Mouse (Mus musculus): ENCODE results near the gene Ano6. TPM values are rescaled to one million over a fixed set of nuclear protein-coding genes. Genes with fewer than 3 reads are reported as not detected.

The Ano6 gene
- polyA plus RNA-seq, 1 experiment from 2014 or later: 16.2 TPM

GRCm38 (mm10) chr15:95869611-95870010 is 79.0 kb downstream of the Ano6 start:
- WGBS: 98% methylated on average over 5 of the region's 5 CpGs
- H3K4me3 ChIP-seq (ENCODE audit: low read depth, low read length): no peak overlapping the region
- H3K27ac ChIP-seq (replicated peaks): no peak overlapping the region
- TF ChIP-seq EP300 (optimal IDR thresholded peaks at IDR 0.05) (no peak), CTCF (IDR thresholded peaks at IDR 0.05; ENCODE audit: low read depth) (no peak)
- DNase-seq (ENCODE audit: low spot score): no peak
- no peaks in the 10 kb centered on the region for H3K9me3 ChIP-seq (ENCODE audit: control insufficient read depth, low read length)
- no peak for ATAC-seq (ENCODE audit: low FRiP score, low TSS enrichment)
- no peak overlapping the region for H3K9ac ChIP-seq (ENCODE audit: low read length)
- H3K27me3 ChIP-seq (ENCODE audit: control insufficient read depth, insufficient read depth, low read length): no peaks in the 10 kb centered on the region
- no peaks in the 10 kb centered on the region for H3K36me3 ChIP-seq (ENCODE audit: control insufficient read depth, insufficient read depth, low read length)
- H3K4me1 ChIP-seq (replicated peaks; ENCODE audit: control insufficient read depth, insufficient read depth): no peaks in the 10 kb centered on the region
- H3K4me2 ChIP-seq (replicated peaks; ENCODE audit: low read depth): no peak overlapping the region

DNA sequence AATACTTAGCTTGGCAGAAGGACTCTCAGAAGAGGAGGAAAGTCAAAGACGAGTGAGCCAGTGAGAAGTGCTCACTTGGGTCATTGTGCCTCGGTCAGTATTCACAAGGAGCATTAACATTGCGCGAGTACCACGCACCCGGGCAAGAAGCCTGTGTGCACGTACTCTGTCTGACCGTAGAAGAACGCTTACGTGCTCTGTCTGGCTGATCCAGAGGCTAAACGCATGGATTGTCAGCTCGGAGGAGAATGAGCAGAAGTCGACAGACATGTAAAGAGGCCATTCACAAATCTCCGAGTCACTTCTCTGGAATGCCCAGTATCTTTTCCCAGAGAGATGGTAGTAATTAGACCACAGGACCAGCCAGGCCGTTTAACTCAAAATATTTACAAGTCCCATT is 81.0 kb downstream of the Ano6 start:
- no peak overlapping the region for H3K27ac ChIP-seq (replicated peaks)
- no peaks in the 10 kb centered on the region for H3K36me3 ChIP-seq (ENCODE audit: control insufficient read depth, insufficient read depth, low read length)
- 69% methylated on average over 15 of the region's 15 CpGs for WGBS
- DNase-seq (ENCODE audit: low spot score): peak; percentile 11
- H3K4me2 ChIP-seq (replicated peaks; ENCODE audit: low read depth): no peak overlapping the region
- ATAC-seq (ENCODE audit: low FRiP score, low TSS enrichment): no peak
- H3K4me1 ChIP-seq (replicated peaks; ENCODE audit: control insufficient read depth, insufficient read depth): no peaks in the 10 kb centered on the region
- no peak overlapping the region for H3K4me3 ChIP-seq (ENCODE audit: low read depth, low read length)
- no peak overlapping the region for H3K9ac ChIP-seq (ENCODE audit: low read length)
- no peak for TF ChIP-seq CTCF (IDR thresholded peaks at IDR 0.05; ENCODE audit: low read depth)
- no peak for TF ChIP-seq EP300 (optimal IDR thresholded peaks at IDR 0.05)
- H3K9me3 ChIP-seq (ENCODE audit: control insufficient read depth, low read length): no peaks in the 10 kb centered on the region
- no peaks in the 10 kb centered on the region for H3K27me3 ChIP-seq (ENCODE audit: control insufficient read depth, insufficient read depth, low read length)

DNA sequence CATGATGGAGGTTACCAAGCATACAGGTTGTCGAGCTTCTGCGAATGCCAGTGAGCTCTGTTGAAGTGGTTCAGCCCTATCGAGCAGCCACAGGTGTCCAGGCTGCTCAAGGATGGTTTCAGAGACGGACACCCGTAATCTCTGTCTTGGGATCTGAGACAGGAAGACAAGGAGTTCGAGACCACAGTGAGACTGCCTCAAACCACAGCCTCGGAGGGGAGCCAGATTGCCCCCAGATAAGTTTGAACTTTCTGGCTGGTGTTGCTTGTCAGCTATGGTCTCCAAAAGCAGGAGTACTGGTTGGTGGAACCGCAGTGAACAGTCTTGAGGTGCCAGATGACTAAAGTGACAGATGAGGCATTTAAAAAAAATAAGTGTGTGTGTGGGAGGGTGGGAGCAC is 81.8 kb downstream of the Ano6 start:
- TF ChIP-seq EP300 (optimal IDR thresholded peaks at IDR 0.05) (no peak), CTCF (IDR thresholded peaks at IDR 0.05; ENCODE audit: low read depth) (no peak)
- no peak overlapping the region for H3K4me2 ChIP-seq (replicated peaks; ENCODE audit: low read depth)
- H3K27me3 ChIP-seq (ENCODE audit: control insufficient read depth, insufficient read depth, low read length): no peaks in the 10 kb centered on the region
- no peaks in the 10 kb centered on the region for H3K9me3 ChIP-seq (ENCODE audit: control insufficient read depth, low read length)
- no peak overlapping the region for H3K9ac ChIP-seq (ENCODE audit: low read length)
- no peaks in the 10 kb centered on the region for H3K36me3 ChIP-seq (ENCODE audit: control insufficient read depth, insufficient read depth, low read length)
- 80% methylated on average over 8 of the region's 8 CpGs for WGBS
- peak; percentile 10 for DNase-seq (ENCODE audit: low spot score)
- no peak overlapping the region for H3K27ac ChIP-seq (replicated peaks)
- H3K4me1 ChIP-seq (replicated peaks; ENCODE audit: control insufficient read depth, insufficient read depth): no peaks in the 10 kb centered on the region
- ATAC-seq (ENCODE audit: low FRiP score, low TSS enrichment): no peak
- H3K4me3 ChIP-seq (ENCODE audit: low read depth, low read length): no peak overlapping the region

DNA sequence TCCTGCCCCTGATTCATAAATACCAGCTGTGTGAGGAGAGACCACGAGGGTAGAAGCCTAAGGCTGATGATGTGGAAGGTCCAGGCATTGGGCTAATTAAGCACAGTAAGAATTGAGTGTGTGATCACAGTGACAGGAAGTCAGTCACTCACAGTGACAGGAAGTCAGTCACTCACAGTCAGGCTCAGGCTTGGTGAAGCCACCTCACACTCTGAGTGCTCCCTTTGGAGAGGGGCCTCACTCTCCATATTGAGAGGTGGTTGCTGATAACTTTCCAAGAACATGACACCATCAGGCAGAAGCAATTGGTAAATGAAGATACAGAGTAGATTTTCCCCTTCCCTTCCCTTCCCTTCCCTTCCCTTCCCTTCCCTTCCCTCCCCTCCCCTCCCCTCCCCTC is 82.6 kb downstream of the Ano6 start:
- ATAC-seq (ENCODE audit: low FRiP score, low TSS enrichment) (no peak), DNase-seq (ENCODE audit: low spot score) (peak; percentile 9)
- H3K27me3 ChIP-seq (ENCODE audit: control insufficient read depth, insufficient read depth, low read length): no peaks in the 10 kb centered on the region
- no peak overlapping the region for H3K9ac ChIP-seq (ENCODE audit: low read length)
- H3K36me3 ChIP-seq (ENCODE audit: control insufficient read depth, insufficient read depth, low read length): no peaks in the 10 kb centered on the region
- H3K9me3 ChIP-seq (ENCODE audit: control insufficient read depth, low read length): no peaks in the 10 kb centered on the region
- H3K4me3 ChIP-seq (ENCODE audit: low read depth, low read length): no peak overlapping the region
- WGBS: 68% methylated on average over 1 of the region's 1 CpGs
- no peak overlapping the region for H3K4me2 ChIP-seq (replicated peaks; ENCODE audit: low read depth)
- no peak for TF ChIP-seq CTCF (IDR thresholded peaks at IDR 0.05; ENCODE audit: low read depth)
- TF ChIP-seq EP300 (optimal IDR thresholded peaks at IDR 0.05): no peak
- no peak overlapping the region for H3K27ac ChIP-seq (replicated peaks)
- no peaks in the 10 kb centered on the region for H3K4me1 ChIP-seq (replicated peaks; ENCODE audit: control insufficient read depth, insufficient read depth)

GRCm38 (mm10) chr15:95874216-95874615 is 83.6 kb downstream of the Ano6 start:
- TF ChIP-seq CTCF (IDR thresholded peaks at IDR 0.05; ENCODE audit: low read depth): no peak
- TF ChIP-seq EP300 (optimal IDR thresholded peaks at IDR 0.05): no peak
- H3K27me3 ChIP-seq (ENCODE audit: control insufficient read depth, insufficient read depth, low read length): no peaks in the 10 kb centered on the region
- H3K9ac ChIP-seq (ENCODE audit: low read length): no peak overlapping the region
- H3K4me3 ChIP-seq (ENCODE audit: low read depth, low read length): no peak overlapping the region
- no peaks in the 10 kb centered on the region for H3K4me1 ChIP-seq (replicated peaks; ENCODE audit: control insufficient read depth, insufficient read depth)
- DNase-seq (ENCODE audit: low spot score) (peak; percentile 10), ATAC-seq (ENCODE audit: low FRiP score, low TSS enrichment) (no peak)
- H3K36me3 ChIP-seq (ENCODE audit: control insufficient read depth, insufficient read depth, low read length): no peaks in the 10 kb centered on the region
- 78% methylated on average over 5 of the region's 5 CpGs for WGBS
- H3K4me2 ChIP-seq (replicated peaks; ENCODE audit: low read depth): no peak overlapping the region
- no peak overlapping the region for H3K27ac ChIP-seq (replicated peaks)
- no peaks in the 10 kb centered on the region for H3K9me3 ChIP-seq (ENCODE audit: control insufficient read depth, low read length)

GRCm38 (mm10) chr15:95874726-95875125 is 84.1 kb downstream of the Ano6 start:
- Histone ChIP-seq H3K4me3 (ENCODE audit: low read depth, low read length) (no peak overlapping the region), H3K27me3 (ENCODE audit: control insufficient read depth, insufficient read depth, low read length) (no peaks in the 10 kb centered on the region), H3K27ac (replicated peaks) (no peak overlapping the region), H3K4me2 (replicated peaks; ENCODE audit: low read depth) (no peak overlapping the region), H3K9me3 (ENCODE audit: control insufficient read depth, low read length) (no peaks in the 10 kb centered on the region), H3K9ac (ENCODE audit: low read length) (no peak overlapping the region), H3K36me3 (ENCODE audit: control insufficient read depth, insufficient read depth, low read length) (no peaks in the 10 kb centered on the region), H3K4me1 (replicated peaks; ENCODE audit: control insufficient read depth, insufficient read depth) (no peaks in the 10 kb centered on the region)
- TF ChIP-seq CTCF (IDR thresholded peaks at IDR 0.05; ENCODE audit: low read depth) (no peak), EP300 (optimal IDR thresholded peaks at IDR 0.05) (no peak)
- DNase-seq (ENCODE audit: low spot score) (peak; percentile 11), ATAC-seq (ENCODE audit: low FRiP score, low TSS enrichment) (no peak)
- WGBS: 66% methylated on average over 8 of the region's 8 CpGs

Data from stomach, postnatal 0 days (tissue).